Mouse (Mus musculus) skeletal muscle tissue, adult 2 months (tissue): ENCODE measurements around the gene Evi2.
A peak's percentile ranks its signal among the peaks of the same experiment; 100 is the strongest.

Experiments
- DNase-seq: peaks from one replicate; pipeline ENCODE4 v3.0.0-alpha.2; 2012; ENCODE audit warnings: low read depth, low spot score

Evi2 gene

GRCm38 (mm10) chr11:79530333-79530761, at the start of gene Evi2, which contains the start of gene Evi2a:
Gene Evi2 (minus strand): TSS chr11:79530589.
Gene Evi2a (minus strand): TSS chr11:79530609.
- DNase-seq: peak; percentile 63

- peak; percentile 48 for DNase-seq
Measured at GRCm38 (mm10) chr11:79577741-79578140, 47.4 kb upstream of the Evi2 start.

- DNase-seq: no peak
Measured at GRCm38 (mm10) chr11:79575383-79576073, 45.1 kb upstream of the Evi2 start.

GRCm38 (mm10) chr11:79573836-79574235, 43.4 kb upstream of the Evi2 start:
- no peak for DNase-seq

GRCm38 (mm10) chr11:79570319-79570718, 39.9 kb upstream of the Evi2 start:
- no peak for DNase-seq

- no peak for DNase-seq
Measured at GRCm38 (mm10) chr11:79568197-79568911, 38.0 kb upstream of the Evi2 start.

GRCm38 (mm10) chr11:79566947-79567346, 36.6 kb upstream of the Evi2 start:
- DNase-seq: no peak

GRCm38 (mm10) chr11:79563493-79563892, 33.1 kb upstream of the Evi2 start:
- DNase-seq: no peak

GRCm38 (mm10) chr11:79560536-79560935, 30.1 kb upstream of the Evi2 start:
- no peak for DNase-seq

- DNase-seq: no peak
Measured at GRCm38 (mm10) chr11:79552622-79553021, 22.2 kb upstream of the Evi2 start.

- DNase-seq: no peak
Measured at GRCm38 (mm10) chr11:79536293-79536692, 5.9 kb upstream of the Evi2 start.

- DNase-seq: no peak
Measured at GRCm38 (mm10) chr11:79535554-79535953, 5.2 kb upstream of the Evi2 start.

- DNase-seq: no peak
Measured at GRCm38 (mm10) chr11:79533950-79534690, 3.7 kb upstream of the Evi2 start.

- DNase-seq: no peak
Measured at GRCm38 (mm10) chr11:79533311-79533710, 2.9 kb upstream of the Evi2 start.

- DNase-seq: no peak
Measured at GRCm38 (mm10) chr11:79531485-79531884, 1.1 kb upstream of the Evi2 start.

GRCm38 (mm10) chr11:79530774-79531173, 385 bp upstream of the Evi2 start:
- peak; percentile 30 for DNase-seq

GRCm38 (mm10) chr11:79529736-79530135, 653 bp downstream of the Evi2 start:
- peak; percentile 18 for DNase-seq

- no peak for DNase-seq
Measured at GRCm38 (mm10) chr11:79529226-79529625, 1.2 kb downstream of the Evi2 start.

GRCm38 (mm10) chr11:79528601-79529000, 1.8 kb downstream of the Evi2 start:
- no peak for DNase-seq

GRCm38 (mm10) chr11:79527739-79528384, 2.5 kb downstream of the Evi2 start:
- DNase-seq: peak; percentile 54

GRCm38 (mm10) chr11:79527015-79527738, 3.2 kb downstream of the Evi2 start:
- DNase-seq: peak; percentile 82
